In genomic region chr4:141423288-141423687, GRCm38 (mm10) we compare ENCODE assay signal across 22 mouse cellular contexts. TPM values are rescaled to one million over a fixed set of nuclear protein-coding genes. Genes with fewer than 3 reads are reported as not detected.
A peak's percentile ranks its signal among the peaks of the same experiment; 100 is the strongest.
DNase-seq lines count a peak whose midpoint lies in the region; ATAC-seq and TF ChIP-seq lines count a peak whose summit lies in the region.
"Had no signal": no experiment of that assay in that cellular context is flagged by ENCODE, and none has a peak within 500 bp of the region (broad histone marks: within the 10 kb centered on the region; RNA-seq: fewer than 3 reads in every experiment).

No protein-coding gene starts in this region.

- 67% methylated on average over 5 of the region's 5 CpGs for WGBS in lung, postnatal 0 days
- 36% methylated on average over 5 of the region's 5 CpGs for WGBS in heart, embryonic 14.5 days

- H3K9me3 ChIP-seq in lung, postnatal 0 days (ENCODE audit: low read length), result no peaks in the 10 kb centered on the region
- no peaks in the 10 kb centered on the region for H3K9me3 ChIP-seq in heart, embryonic 14.5 days (ENCODE audit: control insufficient read depth, low read length)
- H3K9me3 ChIP-seq: embryonic facial prominence, embryonic 12.5 days; hindbrain, embryonic 15.5 days; limb, embryonic 15.5 days; midbrain, embryonic 12.5 days; neural tube, embryonic 15.5 days had no signal

- no peak overlapping the region for H3K9ac ChIP-seq in lung, postnatal 0 days (replicated peaks; ENCODE audit: low read depth)
- peak overlapping the region; percentile 95 for H3K9ac ChIP-seq in heart, embryonic 14.5 days (ENCODE audit: low read length)
- H3K9ac ChIP-seq: embryonic facial prominence, embryonic 12.5 days; hindbrain, embryonic 15.5 days; limb, embryonic 15.5 days; midbrain, embryonic 12.5 days; neural tube, embryonic 15.5 days had no signal

- TF ChIP-seq EP300 in lung, postnatal 0 days (IDR thresholded peaks at IDR 0.05), result peak; percentile 39; the same call in 1 of the 2 replicates

- no peaks in the 10 kb centered on the region for H3K79me2 ChIP-seq in myocyte (ENCODE audit: control insufficient read depth, insufficient read depth)

- TF ChIP-seq CTCF in gastrocnemius, adult 2 months (IDR thresholded peaks at IDR 0.05), result no peak
- TF ChIP-seq CTCF in lung, postnatal 0 days (IDR thresholded peaks at IDR 0.05), result no peak

- H3K4me1 ChIP-seq in lung, postnatal 0 days (ENCODE audit: insufficient read depth, low read depth, low read length), result peaks cover 5% of the 10 kb centered on the region
- H3K4me1 ChIP-seq in heart, embryonic 14.5 days (ENCODE audit: control insufficient read depth in 2 of 2, insufficient read depth in 2 of 2, low read length in 2 of 2), result peaks cover 37 to 52% of the 10 kb centered on the region in 2 experiments

- H3K27me3 ChIP-seq in lung, postnatal 0 days (replicated peaks; ENCODE audit: insufficient read depth, low read length), result no peaks in the 10 kb centered on the region
- H3K27me3 ChIP-seq in heart, embryonic 14.5 days (ENCODE audit: control insufficient read depth, insufficient read depth, low read length), result no peaks in the 10 kb centered on the region
- H3K27me3 ChIP-seq in myocyte (ENCODE audit: control insufficient read depth, insufficient read depth, insufficient read length), result no peaks in the 10 kb centered on the region

- peak; percentile 72 for DNase-seq in gastrocnemius, adult 2 months
- DNase-seq in gastrocnemius, postnatal 36 days, result no peak
- DNase-seq in lung, postnatal 0 days (ENCODE audit: low spot score), result no peak
- no peak for DNase-seq in lung, postnatal 14 days
- no peak for DNase-seq in testis, postnatal 10 days (ENCODE audit: low spot score)
- no peak for DNase-seq in T-cell, adult 2 months (ENCODE audit: low spot score)
- DNase-seq: adrenal gland, postnatal 14 days; cerebellum, adult 2 months; kidney, adult 18-20 months; kidney, postnatal 36 days; right cerebral cortex, postnatal 25 days; thymus, postnatal 36 days had no signal

- no peak for TF ChIP-seq POLR2A in myocyte (IDR thresholded peaks at IDR 0.05; ENCODE audit: insufficient read length, low read depth)

- H3K36me3 ChIP-seq in lung, postnatal 0 days (ENCODE audit: insufficient read depth, low read length), result no peaks in the 10 kb centered on the region
- H3K36me3 ChIP-seq in heart, embryonic 14.5 days (ENCODE audit: control insufficient read depth, insufficient read depth, low read length), result peaks cover 28% of the 10 kb centered on the region
- no peaks in the 10 kb centered on the region for H3K36me3 ChIP-seq in myocyte (ENCODE audit: control insufficient read depth, insufficient read depth)
- H3K36me3 ChIP-seq: embryonic facial prominence, embryonic 12.5 days; hindbrain, embryonic 15.5 days; limb, embryonic 15.5 days; midbrain, embryonic 12.5 days; neural tube, embryonic 15.5 days had no signal

- H3ac ChIP-seq in myocyte (ENCODE audit: control insufficient read depth, insufficient read length), result no peak overlapping the region

- intact Hi-C loops in gastrocnemius, adult 2 months (cut with DNase I), result no loop called here
- intact Hi-C loops in gastrocnemius, postnatal 36 days (cut with DNase I), result no loop called here

- peak; percentile 41 for ATAC-seq in lung, postnatal 0 days
- no peak for ATAC-seq in heart, embryonic 14.5 days (ENCODE audit: insufficient number of reproducible peaks, insufficient read depth, low FRiP score, low read depth)

- no peak overlapping the region for H3K4me2 ChIP-seq in lung, postnatal 0 days (replicated peaks; ENCODE audit: low read depth, low read length)
- peak overlapping the region; percentile 93 for H3K4me2 ChIP-seq in heart, embryonic 14.5 days (ENCODE audit: low read length)
- peak overlapping the region; percentile 91 for H3K4me2 ChIP-seq in myocyte (ENCODE audit: low read depth)
- H3K4me2 ChIP-seq: embryonic facial prominence, embryonic 12.5 days; hindbrain, embryonic 15.5 days; limb, embryonic 15.5 days; midbrain, embryonic 12.5 days; neural tube, embryonic 15.5 days had no signal

- peak overlapping the region; percentile 75 for H3K4me3 ChIP-seq in gastrocnemius, adult 2 months
- H3K4me3 ChIP-seq in lung, postnatal 0 days (ENCODE audit: low read depth, low read length), result no peak overlapping the region
- peak overlapping the region; percentile 62 to 66 for H3K4me3 ChIP-seq in heart, embryonic 14.5 days (ENCODE audit: control insufficient read depth in 1 of 2, insufficient read depth in 1 of 2, low read depth in 1 of 2, low read length in 2 of 2)
- no peak overlapping the region for H3K4me3 ChIP-seq in myocyte
- H3K4me3 ChIP-seq: embryonic facial prominence, embryonic 12.5 days; hindbrain, embryonic 15.5 days; limb, embryonic 15.5 days; midbrain, embryonic 12.5 days; neural tube, embryonic 15.5 days had no signal

- H3K27ac ChIP-seq in gastrocnemius, adult 2 months, result peak overlapping the region; percentile 92
- H3K27ac ChIP-seq in lung, postnatal 0 days (ENCODE audit: low read length), result no peak overlapping the region
- H3K27ac ChIP-seq in heart, embryonic 14.5 days (replicated peaks in 1 of 2; ENCODE audit: control insufficient read depth in 1 of 2, insufficient read depth in 1 of 2, low read depth in 2 of 2, low read length in 2 of 2), result peak overlapping the region; percentile 97 to 99
- H3K27ac ChIP-seq: embryonic facial prominence, embryonic 12.5 days; hindbrain, embryonic 15.5 days; limb, embryonic 15.5 days; midbrain, embryonic 12.5 days; neural tube, embryonic 15.5 days had no signal

TF ChIP-seq in myocyte, 11 proteins besides CTCF, POLR2A, EP300 and RAD21:
- no peak for TF ChIP-seq E2F4 (IDR thresholded peaks at IDR 0.05; ENCODE audit: insufficient read depth)
- peak in 1 of 3 experiments; percentile 75 for TF ChIP-seq MYOD1 (IDR thresholded peaks at IDR 0.05; ENCODE audit: control insufficient read depth in 1 of 3, insufficient read length in 2 of 3, low read depth in 2 of 3)
- TF ChIP-seq MYOG (IDR thresholded peaks at IDR 0.05; ENCODE audit: control insufficient read depth in 1 of 3, insufficient read depth in 1 of 3, insufficient read length in 2 of 3, low read depth in 2 of 3), result peak in 1 of 3 experiments; percentile 75
TF ChIP-seq in myocyte: peak in this region for 2.

RNA-seq across cellular contexts. Expression of gene Hspb7, which starts 2.7 kb away (rescaled TPM):
- total RNA-seq in gastrocnemius, adult 2 months (2021), result 100 to 1,000 TPM; 223 to 468 TPM
- 100 to 1,000 TPM; 198 to 366 TPM for total RNA-seq in gastrocnemius, postnatal 36 days (2021)
- polyA plus RNA-seq in lung, postnatal 0 days (2015; fragmentation: Nextera tagmentation; extraction: Ambion mirVana), result 1.9 and 2.3 TPM in 2 replicates
- polyA plus RNA-seq in heart, embryonic 14.5 days (2014; fragmentation: Nextera tagmentation; extraction: Ambion mirVana), result 172 and 266 TPM in 2 replicates
- 31.1 TPM for polyA plus RNA-seq in myocyte (2012; fragmentation: generic; extraction: Trizol)
- total RNA-seq: common myeloid progenitor, adult 5-6 weeks had no signal
- polyA plus RNA-seq: embryonic facial prominence, embryonic 12.5 days; hindbrain, embryonic 15.5 days had no signal

RNA-seq across cellular contexts. Expression of gene Clcnkb, which starts 7.5 kb away (rescaled TPM):
- under 1 TPM in 1 of 2 experiments, not detected in 1; 0.25 TPM for total RNA-seq in gastrocnemius, adult 2 months (2021)
- under 1 TPM in 1 of 2 experiments, not detected in 1; 0.27 TPM for total RNA-seq in gastrocnemius, postnatal 36 days (2021)
- not detected in 2 replicates for polyA plus RNA-seq in lung, postnatal 0 days (2015; fragmentation: Nextera tagmentation; extraction: Ambion mirVana)
- polyA plus RNA-seq in heart, embryonic 14.5 days (2014; fragmentation: Nextera tagmentation; extraction: Ambion mirVana), result 0.26 and 1.1 TPM in 2 replicates
- polyA plus RNA-seq in myocyte (2012; fragmentation: generic; extraction: Trizol), result 0.23 TPM
- total RNA-seq: adrenal gland, postnatal 14 days; common myeloid progenitor, adult 5-6 weeks; layer of hippocampus, postnatal 10 days had no signal
- polyA plus RNA-seq: cerebellum, adult 2 months; embryonic facial prominence, embryonic 12.5 days; hindbrain, embryonic 15.5 days; limb, embryonic 15.5 days; liver, embryonic 16.5 days; midbrain, embryonic 12.5 days had no signal

RNA-seq across cellular contexts. Expression of gene Srarp, which starts 12.6 kb away (rescaled TPM):
- 1 to 10 TPM in 1 of 2 experiments, under 1 TPM in 1; 0.92 to 1.6 TPM for total RNA-seq in gastrocnemius, adult 2 months (2021)
- total RNA-seq in gastrocnemius, postnatal 36 days (2021), result under 1 TPM; 0.31 to 0.67 TPM
- not detected in 2 replicates for polyA plus RNA-seq in lung, postnatal 0 days (2015; fragmentation: Nextera tagmentation; extraction: Ambion mirVana)
- polyA plus RNA-seq in heart, embryonic 14.5 days (2014; fragmentation: Nextera tagmentation; extraction: Ambion mirVana), result not detected in 2 replicates
- not detected for polyA plus RNA-seq in myocyte (2012; fragmentation: generic; extraction: Trizol)
- total RNA-seq: adrenal gland, postnatal 14 days; common myeloid progenitor, adult 5-6 weeks had no signal
- polyA plus RNA-seq: embryonic facial prominence, embryonic 12.5 days; limb, embryonic 15.5 days; liver, embryonic 16.5 days had no signal

RNA-seq across cellular contexts. Expression of gene Zbtb17, which starts 21.2 kb away (rescaled TPM):
- total RNA-seq in gastrocnemius, adult 2 months (2021), result 10 to 100 TPM; 30.2 to 30.6 TPM
- 10 to 100 TPM; 25.2 to 25.5 TPM for total RNA-seq in gastrocnemius, postnatal 36 days (2021)
- 14.1 and 14.3 TPM in 2 replicates for polyA plus RNA-seq in lung, postnatal 0 days (2015; fragmentation: Nextera tagmentation; extraction: Ambion mirVana)
- 16.2 and 18.8 TPM in 2 replicates for polyA plus RNA-seq in heart, embryonic 14.5 days (2014; fragmentation: Nextera tagmentation; extraction: Ambion mirVana)
- polyA plus RNA-seq in myocyte (2012; fragmentation: generic; extraction: Trizol), result 30.1 TPM

RNA-seq across cellular contexts. Expression of gene Clcnka, which starts 24.8 kb away (rescaled TPM):
- total RNA-seq in gastrocnemius, adult 2 months (2021), result not detected
- total RNA-seq in gastrocnemius, postnatal 36 days (2021), result under 1 TPM; 0.17 to 0.26 TPM
- 0.07 and 0.11 TPM in 2 replicates for polyA plus RNA-seq in lung, postnatal 0 days (2015; fragmentation: Nextera tagmentation; extraction: Ambion mirVana)
- not detected in 2 replicates for polyA plus RNA-seq in heart, embryonic 14.5 days (2014; fragmentation: Nextera tagmentation; extraction: Ambion mirVana)
- 0.85 TPM for polyA plus RNA-seq in myocyte (2012; fragmentation: generic; extraction: Trizol)
- total RNA-seq: adrenal gland, postnatal 14 days; common myeloid progenitor, adult 5-6 weeks; layer of hippocampus, postnatal 10 days had no signal
- polyA plus RNA-seq: cerebellum, adult 2 months; midbrain, embryonic 12.5 days; neural tube, embryonic 15.5 days had no signal

Comparison
In these comparisons a context has a peak if more than half of its experiments do, and no peak if none do; other contexts are left out.
1. H3K4me3 ChIP-seq: peak in gastrocnemius, adult 2 months (single experiment) and heart, embryonic 14.5 days (2 of 2); none in lung, postnatal 0 days (single experiment) and myocyte (single experiment).